Mouse (Mus musculus): ENCODE results near the gene Sirt3.

- TF ChIP-seq POLR2A (IDR thresholded peaks at IDR 0.05; ENCODE audit: low read depth, low read length) (no peak), CTCF (IDR thresholded peaks at IDR 0.05; ENCODE audit: extremely low read depth, insufficient read length, insufficient replicate concordance, low read depth, low read length) (no peak)
Measured at GRCm38 (mm10) chr7:140821653-140822329, 60.3 kb downstream of the Sirt3 start, which contains the start of gene Zfp941.

All from small intestine, adult 2 months (tissue).